Mouse (Mus musculus): ENCODE measurements around the gene Hand2. TPM values are rescaled to one million over a fixed set of nuclear protein-coding genes. Genes with fewer than 3 reads are reported as not detected.

Gene Hand2
- polyA plus RNA-seq, 1 experiment from 2014 or later, result 0.69 TPM

GRCm38 (mm10) chr8:57362881-57363280 is 42.1 kb downstream of the Hand2 start:
- H3K36me3 ChIP-seq (replicated peaks; ENCODE audit: insufficient read depth, low read length), result no peaks in the 10 kb centered on the region
- ATAC-seq (no peak), DNase-seq (no peak)
- TF ChIP-seq CTCF (IDR thresholded peaks at IDR 0.05; ENCODE audit: low read depth) (no peak), EP300 (IDR thresholded peaks at IDR 0.05; ENCODE audit: low read depth) (no peak)
- no peaks in the 10 kb centered on the region for H3K9me3 ChIP-seq (ENCODE audit: low read length)
- no peak overlapping the region for H3K27ac ChIP-seq (ENCODE audit: low read depth)
- no peaks in the 10 kb centered on the region for H3K4me1 ChIP-seq (ENCODE audit: insufficient read depth)
- H3K4me2 ChIP-seq (ENCODE audit: low read depth, low read length), result no peak overlapping the region
- H3K4me3 ChIP-seq (ENCODE audit: low read depth, low read length), result no peak overlapping the region
- 54% methylated on average over 2 of the region's 2 CpGs for whole genome bisulfite sequencing (ENCODE audit: insufficient replicate concordance)
- H3K27me3 ChIP-seq (ENCODE audit: insufficient read depth, low read length), result no peaks in the 10 kb centered on the region
- H3K9ac ChIP-seq (replicated peaks), result no peak overlapping the region

DNA sequence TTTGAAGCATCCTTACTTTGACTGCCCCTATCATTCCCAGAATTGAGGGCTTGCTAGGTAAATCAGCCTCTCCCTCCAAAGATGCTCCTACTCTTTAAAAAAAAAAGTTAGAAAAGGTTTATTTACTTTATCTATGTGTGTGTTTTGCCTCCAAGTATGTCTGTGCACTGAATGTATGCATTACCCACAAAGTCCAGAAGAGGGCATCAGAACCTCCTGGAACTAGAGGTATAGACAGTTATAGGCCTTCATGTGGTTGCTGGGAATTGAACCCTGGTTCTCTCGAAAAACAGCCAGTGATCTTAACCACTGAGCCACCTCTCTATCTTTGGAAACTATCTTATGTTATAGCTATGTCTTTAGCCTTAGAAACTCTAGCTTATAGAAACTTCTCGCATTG is 53.3 kb downstream of the Hand2 start:
- TF ChIP-seq CTCF (IDR thresholded peaks at IDR 0.05; ENCODE audit: low read depth) (0 out of 2 replicates have a peak, but pooled peaks have one; percentile 13), EP300 (IDR thresholded peaks at IDR 0.05; ENCODE audit: low read depth) (no peak)
- no peak for ATAC-seq
- DNase-seq, result no peak
- H3K9me3 ChIP-seq (ENCODE audit: low read length), result no peaks in the 10 kb centered on the region
- no peak overlapping the region for H3K4me2 ChIP-seq (ENCODE audit: low read depth, low read length)
- no peak overlapping the region for H3K27ac ChIP-seq (ENCODE audit: low read depth)
- no peak overlapping the region for H3K4me3 ChIP-seq (ENCODE audit: low read depth, low read length)
- WGBS (ENCODE audit: insufficient replicate concordance), result 70% methylated on average over 2 of the region's 2 CpGs
- H3K36me3 ChIP-seq (replicated peaks; ENCODE audit: insufficient read depth, low read length), result no peaks in the 10 kb centered on the region
- no peak overlapping the region for H3K9ac ChIP-seq (replicated peaks)
- H3K27me3 ChIP-seq (ENCODE audit: insufficient read depth, low read length), result no peaks in the 10 kb centered on the region
- H3K4me1 ChIP-seq (ENCODE audit: insufficient read depth), result no peaks in the 10 kb centered on the region

Other genes starting within 250 kb of the Hand2 start
- gene Scrg1, start 134.9 kb downstream of the Hand2 start, polyA plus RNA-seq (2015; fragmentation: Nextera tagmentation; extraction: Ambion mirVana), result 1.6 TPM in 2 replicates
- gene Sap30, start 166.9 kb downstream of the Hand2 start, polyA plus RNA-seq (2015; fragmentation: Nextera tagmentation; extraction: Ambion mirVana), result 9.7 and 11.8 TPM in 2 replicates
- gene Hmgb2, start 190.9 kb downstream of the Hand2 start, polyA plus RNA-seq (2015; fragmentation: Nextera tagmentation; extraction: Ambion mirVana), result 323 and 339 TPM in 2 replicates

All from liver, postnatal 0 days (tissue).